In the genomic region with DNA sequence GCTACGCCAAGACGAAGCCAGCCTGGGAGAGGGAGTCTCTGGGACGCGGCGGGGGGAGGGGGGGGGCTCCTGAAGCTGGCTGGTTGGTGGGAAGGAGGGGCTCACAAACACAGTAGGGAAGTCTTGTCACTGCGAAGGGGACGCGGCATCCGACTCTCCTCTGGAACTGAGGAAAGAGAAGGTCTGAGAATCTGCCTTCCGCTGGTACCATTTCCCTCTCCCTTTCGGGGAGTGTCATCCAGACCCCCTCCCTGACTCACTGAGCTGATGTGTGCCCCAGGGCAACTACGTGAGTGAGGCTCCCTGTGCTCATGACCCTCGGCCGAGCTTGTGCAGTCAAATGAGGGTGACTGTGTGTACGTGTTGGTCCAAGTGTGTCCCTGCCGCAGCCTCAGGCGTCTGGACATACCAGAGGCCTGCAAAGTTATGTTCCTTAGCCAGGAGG, we compare ENCODE assay signal across 8 mouse cellular contexts. TPM values are rescaled to one million over a fixed set of nuclear protein-coding genes. Genes with fewer than 3 reads are reported as not detected.
DNase-seq lines count a peak whose midpoint lies in the region; ATAC-seq and TF ChIP-seq lines count a peak whose summit lies in the region.

No protein-coding gene starts in this region.

- TF ChIP-seq CTCF in liver, adult 2 months (IDR thresholded peaks at IDR 0.05; ENCODE audit: low read depth, low read length): no peak
- no peak for TF ChIP-seq CTCF in midbrain, postnatal 0 days (IDR thresholded peaks at IDR 0.05)

- no peaks in the 10 kb centered on the region for H3K27me3 ChIP-seq in liver, adult 2 months (ENCODE audit: control insufficient read depth, insufficient read depth, low read length)
- peaks cover 18% of the 10 kb centered on the region for H3K27me3 ChIP-seq in embryonic facial prominence, embryonic 11.5 days (ENCODE audit: control insufficient read depth, insufficient read depth, low read length)
- peaks cover 63% of the 10 kb centered on the region for H3K27me3 ChIP-seq in hindbrain, embryonic 15.5 days
- H3K27me3 ChIP-seq in midbrain, postnatal 0 days (ENCODE audit: insufficient read depth, low read length): peaks cover 14% of the 10 kb centered on the region; the same call in 1 of the 2 replicates

- no peaks in the 10 kb centered on the region for H3K9me3 ChIP-seq in embryonic facial prominence, embryonic 11.5 days (replicated peaks; ENCODE audit: control insufficient read depth, low read length)
- H3K9me3 ChIP-seq in hindbrain, embryonic 15.5 days: no peaks in the 10 kb centered on the region
- H3K9me3 ChIP-seq in midbrain, postnatal 0 days (ENCODE audit: low read length): no peaks in the 10 kb centered on the region

- no peak for TF ChIP-seq POLR2A in liver, adult 2 months (IDR thresholded peaks at IDR 0.05; ENCODE audit: extremely low read depth, insufficient read depth, low read length)

- ATAC-seq in embryonic facial prominence, embryonic 11.5 days (replicated peaks; ENCODE audit: insufficient number of reproducible peaks, low FRiP score, low TSS enrichment, low read depth): 0 out of 2 replicates have a peak, but pooled peaks have one; percentile 24
- ATAC-seq in hindbrain, embryonic 15.5 days (ENCODE audit: low FRiP score, low read depth): peak; percentile 51
- ATAC-seq in midbrain, postnatal 0 days (ENCODE audit: low FRiP score): peak; percentile 31; the same call in 1 of the 2 replicates
- no peak for ATAC-seq in erythroid progenitor cell, adult 5-6 weeks (replicated peaks; ENCODE audit: low FRiP score, poor library complexity, severe bottlenecking)

- H3K36me3 ChIP-seq in liver, adult 2 months (ENCODE audit: control insufficient read depth, insufficient read depth, low read length): no peaks in the 10 kb centered on the region
- H3K36me3 ChIP-seq in embryonic facial prominence, embryonic 11.5 days (replicated peaks; ENCODE audit: control insufficient read depth, insufficient read depth, low read depth, low read length): no peaks in the 10 kb centered on the region
- H3K36me3 ChIP-seq in hindbrain, embryonic 15.5 days: no peaks in the 10 kb centered on the region
- H3K36me3 ChIP-seq in midbrain, postnatal 0 days (ENCODE audit: insufficient read depth, low read length): no peaks in the 10 kb centered on the region

- DNase-seq in liver, adult 2 months (ENCODE audit: extremely low read depth, low read depth, low spot score): no peak
- DNase-seq in liver: no peak
- DNase-seq in embryonic facial prominence, embryonic 11.5 days (ENCODE audit: low spot score): no peak
- no peak for DNase-seq in midbrain, postnatal 0 days (ENCODE audit: low spot score)
- DNase-seq in layer of hippocampus, postnatal 14 days (ENCODE audit: low spot score in 2 of 2): no peak
- DNase-seq in urinary bladder, postnatal 10 days (ENCODE audit: low spot score): no peak

- 20% methylated on average over 17 of the region's 17 CpGs for WGBS in liver, adult 2 months
- 2% methylated on average over 17 of the region's 17 CpGs for WGBS in embryonic facial prominence, embryonic 11.5 days
- 12% methylated on average over 17 of the region's 17 CpGs for WGBS in hindbrain, embryonic 15.5 days
- WGBS in midbrain, postnatal 0 days: 12% methylated on average over 17 of the region's 17 CpGs

- H3K4me1 ChIP-seq in liver, adult 2 months (ENCODE audit: control insufficient read depth, insufficient read depth, low read length): peaks cover 8% of the 10 kb centered on the region
- no peaks in the 10 kb centered on the region for H3K4me1 ChIP-seq in embryonic facial prominence, embryonic 11.5 days (ENCODE audit: control insufficient read depth, insufficient read depth, low read length)
- peaks cover 21% of the 10 kb centered on the region for H3K4me1 ChIP-seq in hindbrain, embryonic 15.5 days (replicated peaks)
- H3K4me1 ChIP-seq in midbrain, postnatal 0 days (ENCODE audit: insufficient read depth, low read length): no peaks in the 10 kb centered on the region; the same call in 1 of the 2 replicates

- H3K27ac ChIP-seq in liver, adult 2 months (replicated peaks; ENCODE audit: insufficient read depth, low read depth, low read length): no peak overlapping the region
- no peak overlapping the region for H3K27ac ChIP-seq in embryonic facial prominence, embryonic 11.5 days (replicated peaks; ENCODE audit: low read depth, low read length)
- no peak overlapping the region for H3K27ac ChIP-seq in hindbrain, embryonic 15.5 days (replicated peaks)
- H3K27ac ChIP-seq in midbrain, postnatal 0 days (ENCODE audit: low read depth, low read length): no peak overlapping the region

- H3K9ac ChIP-seq in liver, adult 2 months (ENCODE audit: low read depth, low read length): 0 out of 2 replicates have a peak overlapping the region, but pooled peaks have one; percentile 5
- H3K9ac ChIP-seq in embryonic facial prominence, embryonic 11.5 days (replicated peaks; ENCODE audit: low read length): no peak overlapping the region
- no peak overlapping the region for H3K9ac ChIP-seq in hindbrain, embryonic 15.5 days
- H3K9ac ChIP-seq in midbrain, postnatal 0 days (replicated peaks; ENCODE audit: low read length, poor library complexity, severe bottlenecking): peak overlapping the region; percentile 24; the same call in 1 of the 2 replicates

- peak overlapping the region; percentile 23 for H3K4me2 ChIP-seq in embryonic facial prominence, embryonic 11.5 days (ENCODE audit: low read depth, low read length)
- peak overlapping the region; percentile 60 for H3K4me2 ChIP-seq in hindbrain, embryonic 15.5 days
- H3K4me2 ChIP-seq in midbrain, postnatal 0 days (ENCODE audit: low read depth, low read length, poor library complexity, severe bottlenecking): peak overlapping the region; percentile 47

- H3K79me2 ChIP-seq in liver, adult 2 months (ENCODE audit: control insufficient read depth, insufficient read depth, low read length): no peaks in the 10 kb centered on the region

- peak overlapping the region; percentile 12; the same call in 1 of the 2 replicates for H3K4me3 ChIP-seq in liver, adult 2 months (ENCODE audit: insufficient read depth, low read depth, low read length)
- H3K4me3 ChIP-seq in embryonic facial prominence, embryonic 11.5 days (ENCODE audit: low read depth, low read length): peak overlapping the region; percentile 19; the same call in 1 of the 2 replicates
- peak overlapping the region; percentile 31 for H3K4me3 ChIP-seq in hindbrain, embryonic 15.5 days
- peak overlapping the region; percentile 29 for H3K4me3 ChIP-seq in midbrain, postnatal 0 days (ENCODE audit: low read depth, low read length)

RNA-seq across cellular contexts. Expression of gene Vsig2, which starts 6.1 kb away (rescaled TPM):
- 1.5 and 1.6 TPM in 2 replicates for total RNA-seq in liver, adult 2 months (2014; rRNA removed)
- 0.78 and 1.5 TPM in 2 replicates for polyA plus RNA-seq in liver, adult 2 months (2012; rRNA removed)
- polyA plus RNA-seq in embryonic facial prominence, embryonic 11.5 days (2014; fragmentation: Nextera tagmentation; extraction: Ambion mirVana): 0.49 TPM in 1 of 2 replicates, not detected in the other
- polyA plus RNA-seq in hindbrain, embryonic 15.5 days (2015; fragmentation: Nextera tagmentation; extraction: Ambion mirVana): 0.89 and 1.4 TPM in 2 replicates
- 0.90 and 6.1 TPM in 2 replicates for total RNA-seq in midbrain, postnatal 0 days (2014; rRNA removed)
- 1.6 and 1.7 TPM in 2 replicates for polyA plus RNA-seq in midbrain, postnatal 0 days (2015; fragmentation: Nextera tagmentation; extraction: Ambion mirVana)
- total RNA-seq in layer of hippocampus, postnatal 14 days (2021): 1 to 10 TPM; 3.5 to 6.2 TPM
- not detected in 2 replicates for total RNA-seq in erythroid progenitor cell, adult 5-6 weeks (2015; ENCODE audit: low replicate concordance)
- not detected in 2 replicates for total RNA-seq in erythroid progenitor cell, adult 5-6 weeks (2017; ENCODE audit: low replicate concordance)

RNA-seq across cellular contexts. Expression of gene Nrgn, which starts 7.5 kb away (rescaled TPM):
- 0.09 TPM in 1 of 2 replicates, not detected in the other for total RNA-seq in liver, adult 2 months (2014; rRNA removed)
- 0.25 and 0.86 TPM in 2 replicates for polyA plus RNA-seq in liver, adult 2 months (2012; rRNA removed)
- polyA plus RNA-seq in embryonic facial prominence, embryonic 11.5 days (2014; fragmentation: Nextera tagmentation; extraction: Ambion mirVana): 1.9 and 3.4 TPM in 2 replicates
- 4.1 and 5.0 TPM in 2 replicates for polyA plus RNA-seq in hindbrain, embryonic 15.5 days (2015; fragmentation: Nextera tagmentation; extraction: Ambion mirVana)
- total RNA-seq in midbrain, postnatal 0 days (2014; rRNA removed): 35.7 and 58.1 TPM in 2 replicates
- 80.4 and 80.6 TPM in 2 replicates for polyA plus RNA-seq in midbrain, postnatal 0 days (2015; fragmentation: Nextera tagmentation; extraction: Ambion mirVana)
- total RNA-seq in layer of hippocampus, postnatal 14 days (2021): 1,000 to 10,000 TPM; 1,609 to 1,636 TPM
- 1.1 and 3.8 TPM in 2 replicates for total RNA-seq in erythroid progenitor cell, adult 5-6 weeks (2015; ENCODE audit: low replicate concordance)
- total RNA-seq in erythroid progenitor cell, adult 5-6 weeks (2017; ENCODE audit: low replicate concordance): 2.3 TPM in 1 of 2 replicates, not detected in the other

RNA-seq across cellular contexts. Expression of gene Siae, which starts 10.3 kb away (rescaled TPM):
- total RNA-seq in liver, adult 2 months (2014; rRNA removed): 27.5 and 27.9 TPM in 2 replicates
- 17.4 and 17.7 TPM in 2 replicates for polyA plus RNA-seq in liver, adult 2 months (2012; rRNA removed)
- polyA plus RNA-seq in embryonic facial prominence, embryonic 11.5 days (2014; fragmentation: Nextera tagmentation; extraction: Ambion mirVana): 5.8 and 8.0 TPM in 2 replicates
- 11.6 and 13.3 TPM in 2 replicates for polyA plus RNA-seq in hindbrain, embryonic 15.5 days (2015; fragmentation: Nextera tagmentation; extraction: Ambion mirVana)
- total RNA-seq in midbrain, postnatal 0 days (2014; rRNA removed): 15.2 and 15.8 TPM in 2 replicates
- 14.9 and 16.1 TPM in 2 replicates for polyA plus RNA-seq in midbrain, postnatal 0 days (2015; fragmentation: Nextera tagmentation; extraction: Ambion mirVana)
- total RNA-seq in layer of hippocampus, postnatal 14 days (2021): 10 to 100 TPM; 12.1 to 14.0 TPM
- 2.2 and 2.5 TPM in 2 replicates for total RNA-seq in erythroid progenitor cell, adult 5-6 weeks (2015; ENCODE audit: low replicate concordance)
- 3.6 and 5.9 TPM in 2 replicates for total RNA-seq in erythroid progenitor cell, adult 5-6 weeks (2017; ENCODE audit: low replicate concordance)

RNA-seq across cellular contexts. Expression of gene Esam, which starts 17.3 kb away (rescaled TPM):
- total RNA-seq in liver, adult 2 months (2014; rRNA removed): 7.7 and 13.5 TPM in 2 replicates
- 6.3 and 8.8 TPM in 2 replicates for polyA plus RNA-seq in liver, adult 2 months (2012; rRNA removed)
- polyA plus RNA-seq in embryonic facial prominence, embryonic 11.5 days (2014; fragmentation: Nextera tagmentation; extraction: Ambion mirVana): 26.3 and 33.1 TPM in 2 replicates
- polyA plus RNA-seq in hindbrain, embryonic 15.5 days (2015; fragmentation: Nextera tagmentation; extraction: Ambion mirVana): 45.4 and 45.5 TPM in 2 replicates
- 29.1 and 39.3 TPM in 2 replicates for total RNA-seq in midbrain, postnatal 0 days (2014; rRNA removed)
- 35.1 and 38.6 TPM in 2 replicates for polyA plus RNA-seq in midbrain, postnatal 0 days (2015; fragmentation: Nextera tagmentation; extraction: Ambion mirVana)
- 10 to 100 TPM; 26.9 to 27.8 TPM for total RNA-seq in layer of hippocampus, postnatal 14 days (2021)
- not detected in 2 replicates for total RNA-seq in erythroid progenitor cell, adult 5-6 weeks (2015; ENCODE audit: low replicate concordance)
- total RNA-seq in erythroid progenitor cell, adult 5-6 weeks (2017; ENCODE audit: low replicate concordance): not detected in 2 replicates

RNA-seq across cellular contexts. Expression of gene Msantd2, which starts 56.1 kb away (rescaled TPM):
- total RNA-seq in liver, adult 2 months (2014; rRNA removed): 10.3 and 11.7 TPM in 2 replicates
- 8.3 and 16.2 TPM in 2 replicates for polyA plus RNA-seq in liver, adult 2 months (2012; rRNA removed)
- 32.8 and 33.0 TPM in 2 replicates for polyA plus RNA-seq in embryonic facial prominence, embryonic 11.5 days (2014; fragmentation: Nextera tagmentation; extraction: Ambion mirVana)
- polyA plus RNA-seq in hindbrain, embryonic 15.5 days (2015; fragmentation: Nextera tagmentation; extraction: Ambion mirVana): 27.9 and 29.7 TPM in 2 replicates
- total RNA-seq in midbrain, postnatal 0 days (2014; rRNA removed): 37.0 and 55.1 TPM in 2 replicates
- polyA plus RNA-seq in midbrain, postnatal 0 days (2015; fragmentation: Nextera tagmentation; extraction: Ambion mirVana): 20.5 and 21.1 TPM in 2 replicates
- total RNA-seq in layer of hippocampus, postnatal 14 days (2021): 10 to 100 TPM; 22.3 to 22.7 TPM
- 5.0 and 8.3 TPM in 2 replicates for total RNA-seq in erythroid progenitor cell, adult 5-6 weeks (2015; ENCODE audit: low replicate concordance)
- total RNA-seq in erythroid progenitor cell, adult 5-6 weeks (2017; ENCODE audit: low replicate concordance): 0.91 and 1.0 TPM in 2 replicates

Comparison
In these comparisons a context has a peak if more than half of its experiments do, and no peak if none do; other contexts are left out.
1. H3K9ac ChIP-seq: peak in liver, adult 2 months (single experiment) and midbrain, postnatal 0 days (single experiment); none in embryonic facial prominence, embryonic 11.5 days (single experiment) and hindbrain, embryonic 15.5 days (single experiment).
2. RNA of gene Nrgn, which starts 7.5 kb away (total RNA-seq): 1,609 to 1,636 TPM in layer of hippocampus, postnatal 14 days; 35.7 to 58.1 TPM in midbrain, postnatal 0 days, 1.1 to 3.8 TPM in erythroid progenitor cell, adult 5-6 weeks and 0.09 TPM in liver, adult 2 months; every median in the first group is over 10 times any median in the second.
3. Peak in every context shown above with its lines, with median percentiles within 50 percentile points of each other: H3K4me3 ChIP-seq and H3K4me2 ChIP-seq.